Mouse (Mus musculus) B cell, adult 2 months (primary cell): ENCODE measurements around the gene Gm10964.

Experiments
- DNase-seq, 2 experiments: peaks; one replicate each; pipeline ENCODE4 v3.0.0; 2022

Gm10964 gene

DNA sequence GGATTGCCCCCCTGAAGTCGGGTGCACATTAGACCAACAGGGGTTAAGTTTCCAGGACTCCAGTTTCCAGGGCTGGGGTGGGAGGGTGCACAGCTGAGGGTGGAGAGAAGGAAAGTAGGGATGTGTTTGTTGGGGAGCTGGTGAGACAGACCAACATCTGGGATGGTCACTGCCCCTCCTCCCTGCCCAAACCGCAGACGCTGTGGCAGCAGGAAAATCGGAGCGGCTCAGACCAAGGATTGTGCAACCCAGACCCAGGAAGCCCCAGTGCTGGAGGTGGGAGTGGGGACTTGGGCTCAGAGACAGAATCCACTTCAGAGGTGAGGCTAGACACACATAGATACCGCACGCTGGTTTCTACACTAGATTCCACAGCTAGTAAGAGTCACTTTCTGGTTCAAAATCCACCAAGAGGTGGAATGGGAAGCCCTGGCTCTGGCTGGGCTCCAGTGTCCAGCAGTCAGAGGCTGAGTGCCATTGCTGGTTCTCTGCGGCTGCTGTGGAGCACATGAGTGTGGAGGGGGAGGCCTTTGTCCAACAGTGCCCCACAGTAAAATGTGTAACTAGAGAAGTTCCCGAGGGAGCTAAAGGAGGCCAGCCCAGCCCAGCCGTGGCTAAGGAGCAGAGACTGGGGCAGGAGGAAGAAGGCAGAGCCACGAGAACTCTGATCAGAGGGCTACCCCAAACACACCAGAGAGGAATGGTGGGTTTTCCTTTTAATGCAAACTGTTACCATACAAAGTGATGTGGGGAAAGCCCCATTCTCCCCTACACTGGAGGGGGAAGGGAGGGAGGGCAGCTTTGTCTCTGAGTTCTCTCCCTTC lies 4.3 kb upstream of the Gm10964 start:
- no peak for DNase-seq

DNA sequence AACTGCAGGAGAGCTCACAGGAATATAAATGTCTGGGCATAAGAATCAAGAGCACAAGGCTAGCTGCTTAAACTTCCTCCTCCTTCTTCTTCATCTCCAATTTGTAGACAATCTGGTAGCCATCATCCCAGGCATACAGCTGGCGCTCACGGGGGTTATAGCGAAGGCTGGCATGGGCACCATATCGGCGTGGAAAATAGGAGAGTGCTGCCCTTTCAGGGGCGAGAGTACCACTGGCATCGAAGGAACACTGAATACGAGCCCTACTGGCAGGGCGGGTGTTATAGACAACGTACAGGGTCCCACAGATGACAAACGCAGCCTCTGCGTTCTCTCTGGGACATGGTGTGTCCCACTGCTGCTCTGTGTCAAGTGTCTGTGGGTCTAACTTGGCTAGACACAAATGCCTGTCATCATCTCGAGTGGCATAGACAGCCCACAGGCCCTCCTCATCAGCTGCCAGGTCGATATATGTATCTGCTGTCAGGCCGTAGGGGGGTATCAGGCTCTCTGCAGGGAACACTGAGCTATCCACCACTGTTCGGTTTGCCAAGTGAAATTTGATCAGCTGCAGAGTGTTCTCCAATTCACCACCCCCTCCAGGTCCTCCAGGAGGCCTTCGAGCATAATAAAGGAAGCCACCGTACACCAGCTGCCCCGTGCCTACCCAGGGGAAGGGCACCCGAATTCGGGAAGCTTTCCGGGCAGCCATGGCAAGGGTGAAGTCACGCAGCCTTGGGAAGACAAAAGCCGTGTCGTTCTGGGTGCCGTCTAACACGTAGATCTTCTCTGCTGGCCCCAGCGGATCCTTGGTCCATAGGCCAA lies 3.2 kb upstream of the Gm10964 start:
- no peak for DNase-seq

DNA sequence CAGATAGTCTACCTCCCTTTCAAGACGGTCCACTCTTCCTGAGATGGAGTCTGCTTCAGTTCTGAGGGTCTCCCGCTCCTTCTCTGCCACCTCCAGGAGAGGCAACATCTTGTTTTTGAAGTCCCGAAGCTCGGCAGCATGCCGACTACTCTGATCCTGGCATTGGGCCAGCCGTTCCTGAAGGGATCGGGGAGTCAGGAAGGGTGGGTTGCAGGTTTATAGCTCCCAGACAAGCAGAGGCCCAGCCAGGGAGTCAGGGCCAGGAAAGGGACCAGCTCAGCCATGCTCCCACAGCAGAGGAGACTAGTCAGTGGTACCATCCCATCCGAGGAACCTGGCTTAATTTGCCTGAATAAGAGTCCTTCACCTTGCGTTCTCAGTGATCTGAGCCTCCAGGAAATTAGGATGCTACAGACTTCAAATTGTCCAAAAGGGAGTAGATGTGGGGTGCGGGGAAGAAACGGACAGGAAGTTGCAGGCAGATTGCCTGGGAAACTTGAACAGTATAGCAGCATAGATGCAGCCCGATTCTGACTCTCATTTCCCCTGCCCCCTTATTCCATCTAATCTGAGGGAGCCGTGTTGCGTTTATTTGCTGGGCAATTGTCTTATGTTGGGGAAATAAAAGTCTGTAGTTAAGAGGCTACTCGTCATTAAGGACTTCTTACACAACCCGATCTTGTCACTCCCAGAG lies 2.0 kb upstream of the Gm10964 start:
- DNase-seq, result no peak

DNA sequence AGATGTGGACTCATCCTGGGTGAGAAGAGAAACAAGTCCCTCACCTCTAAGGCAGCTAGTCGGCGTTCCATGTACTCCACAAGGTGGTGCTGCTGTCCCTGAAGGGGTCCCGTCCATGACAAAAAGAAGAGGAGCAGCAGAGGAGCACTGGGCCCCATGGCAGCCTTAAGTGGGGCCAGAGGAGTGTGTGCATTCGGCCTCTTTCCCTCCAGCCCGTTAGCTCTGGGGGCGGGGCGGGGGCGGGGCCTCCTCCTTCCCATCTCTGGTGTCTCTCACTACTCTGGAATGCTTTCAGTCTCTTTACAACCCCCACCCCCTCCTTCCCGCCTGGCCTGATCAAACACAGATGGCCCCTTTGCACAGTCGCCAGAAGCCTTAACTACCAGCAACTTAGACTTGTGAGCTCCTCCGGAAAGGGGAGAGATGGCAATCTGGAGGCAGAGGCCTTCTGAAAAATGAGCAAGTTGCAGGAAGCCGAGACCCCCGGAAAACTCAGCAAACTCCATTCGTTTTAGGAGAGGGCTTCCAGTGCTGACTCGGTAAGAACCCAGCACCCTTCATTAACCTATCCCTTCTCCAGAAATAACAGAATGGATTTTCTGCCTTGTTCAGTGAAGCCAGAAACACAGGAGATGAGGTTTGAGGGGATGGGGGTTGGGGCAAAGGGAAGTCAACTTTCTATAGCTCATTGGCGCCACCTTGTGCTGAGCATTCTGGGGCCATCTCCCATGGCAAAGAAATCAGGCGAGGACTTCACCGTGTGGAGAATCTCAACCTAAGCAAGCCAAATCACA lies 1.2 kb upstream of the Gm10964 start, which contains the start of gene Olfml3:
Olfml3 (minus strand) TSS at position 224 of the 794 bp plus-strand sequence.
- peak; percentile 85 to 87 for DNase-seq

DNA sequence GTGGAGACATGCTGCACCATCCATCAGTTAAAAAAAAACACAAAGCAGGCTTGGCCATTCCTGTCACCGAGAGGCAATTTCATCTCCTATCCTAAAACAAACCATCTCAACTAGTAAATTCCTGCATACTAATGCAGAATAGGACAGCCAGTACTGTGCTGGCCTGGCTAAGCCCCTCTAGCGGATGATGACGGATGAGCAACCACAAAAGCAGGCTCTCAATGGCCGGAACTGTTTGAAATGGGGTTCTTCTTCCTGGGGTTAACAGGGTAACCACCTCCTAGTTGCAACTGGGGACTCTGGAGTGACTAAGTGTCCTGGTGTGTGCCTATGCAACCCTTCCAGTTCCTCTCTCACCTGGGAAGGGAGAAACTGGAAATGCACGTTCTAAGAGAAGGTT lies 1.2 kb downstream of the Gm10964 start:
- no peak for DNase-seq

DNA sequence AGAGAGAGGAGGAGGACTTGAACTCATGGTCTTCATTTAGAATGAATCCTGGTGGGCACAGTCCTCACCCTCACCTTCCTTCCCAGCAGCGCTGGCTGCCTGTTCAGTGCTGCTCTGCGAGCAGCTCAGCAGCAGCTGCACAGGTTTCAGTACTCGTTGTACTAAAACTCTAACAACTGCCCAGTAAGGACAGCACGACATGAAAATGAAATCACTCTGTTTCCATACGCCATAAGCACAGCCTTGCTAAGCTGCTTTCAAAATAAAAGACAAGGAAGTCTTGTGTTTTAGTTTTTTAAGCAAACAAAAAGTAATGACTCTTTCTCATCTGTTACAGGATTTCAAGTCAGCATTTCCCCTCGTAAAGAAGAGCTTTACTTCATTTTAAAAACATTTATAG lies 4.0 kb downstream of the Gm10964 start:
- no peak for DNase-seq

DNA sequence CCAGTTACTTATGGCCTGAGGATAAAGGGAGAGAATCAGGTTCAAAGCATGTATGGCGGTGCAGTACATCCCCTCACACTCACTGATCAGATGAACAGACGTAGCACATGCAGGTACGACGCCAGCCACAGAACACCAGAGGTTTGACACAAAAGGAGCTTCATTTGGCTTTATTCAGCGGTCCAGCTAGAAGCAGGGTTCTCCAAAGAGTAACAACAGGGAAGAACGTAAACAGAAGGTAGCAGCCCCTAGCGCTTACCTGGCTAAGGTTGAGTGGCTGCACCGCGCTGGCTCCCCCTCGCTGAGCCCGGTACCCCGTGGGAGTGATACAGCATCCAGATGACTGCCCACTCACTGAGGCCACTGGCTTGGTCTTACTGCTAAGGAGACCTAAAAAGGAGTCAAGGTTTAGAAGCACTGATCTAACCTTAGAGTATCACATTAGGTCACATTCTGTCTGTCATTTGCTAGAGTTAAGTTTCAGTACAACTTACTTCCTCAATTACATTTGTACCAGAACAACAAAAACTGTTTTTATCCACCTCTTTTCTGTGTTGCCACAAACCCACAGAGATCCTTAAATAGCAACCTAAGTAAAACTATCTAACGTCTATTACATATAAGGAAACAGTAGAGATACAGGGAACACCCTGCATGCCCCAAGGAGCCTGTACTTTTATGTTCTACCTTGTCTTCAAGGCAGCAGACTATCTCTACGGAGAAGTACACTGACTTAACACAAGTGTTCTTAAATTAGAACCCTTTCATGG lies 6.0 kb downstream of the Gm10964 start:
- peak; percentile 56 to 60 for DNase-seq

DNA sequence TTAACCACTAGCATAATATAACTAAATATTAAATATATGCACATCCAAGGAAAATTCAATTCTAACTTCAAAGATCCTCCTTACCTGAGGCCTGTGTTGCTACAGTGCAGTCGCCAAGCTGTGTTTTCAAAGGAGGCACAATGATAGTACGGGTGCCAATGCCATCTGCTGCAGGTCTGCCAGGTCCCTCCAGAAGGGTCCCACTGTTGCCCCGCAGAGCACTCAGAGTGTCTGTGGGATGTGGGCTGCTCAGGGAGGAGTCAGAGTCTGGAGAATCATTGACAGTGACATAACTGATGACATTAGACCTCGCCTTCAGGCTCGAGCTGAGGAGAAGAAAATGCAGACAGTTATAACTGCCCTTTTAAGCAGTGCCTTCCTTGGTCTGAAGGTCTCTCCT lies 7.5 kb downstream of the Gm10964 start:
- no peak for DNase-seq

DNA sequence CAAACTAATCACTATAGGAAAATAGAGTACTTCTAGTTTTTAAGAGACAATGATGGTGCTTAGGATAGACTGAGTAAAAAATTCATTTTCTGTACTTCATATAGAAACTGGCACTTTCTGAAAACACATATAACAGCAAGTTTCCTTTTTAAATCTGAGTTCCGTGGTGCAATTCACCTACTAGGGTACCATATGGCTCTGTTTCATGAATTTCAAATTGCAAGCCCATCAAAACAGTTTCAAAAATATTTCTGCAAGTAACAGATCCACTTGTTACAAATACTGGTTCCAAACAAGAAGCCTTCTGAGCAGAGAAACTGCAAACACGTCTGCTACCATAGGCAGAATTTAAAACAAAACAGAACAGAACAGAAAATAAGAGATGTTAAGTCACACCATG lies 12.4 kb downstream of the Gm10964 start:
- DNase-seq, result no peak

DNA sequence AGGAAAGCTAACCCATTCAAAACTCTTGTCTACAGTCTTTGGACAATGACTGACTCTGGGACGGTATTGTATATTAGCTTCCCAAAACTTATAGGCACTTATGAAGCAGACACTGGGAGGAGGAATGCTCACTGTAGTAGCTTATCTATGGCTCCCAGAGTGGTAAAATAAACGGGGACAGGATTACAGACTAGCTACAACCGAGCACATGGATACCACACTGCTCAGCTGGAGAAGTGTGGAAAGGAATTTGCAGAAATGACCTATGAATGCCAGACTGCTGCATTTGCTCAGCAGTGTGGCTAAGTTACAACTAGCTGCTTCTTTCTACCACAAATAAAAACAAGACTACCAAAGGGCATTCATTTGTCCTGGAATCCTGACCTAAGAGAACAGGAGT lies 16.2 kb downstream of the Gm10964 start:
- no peak for DNase-seq

DNA sequence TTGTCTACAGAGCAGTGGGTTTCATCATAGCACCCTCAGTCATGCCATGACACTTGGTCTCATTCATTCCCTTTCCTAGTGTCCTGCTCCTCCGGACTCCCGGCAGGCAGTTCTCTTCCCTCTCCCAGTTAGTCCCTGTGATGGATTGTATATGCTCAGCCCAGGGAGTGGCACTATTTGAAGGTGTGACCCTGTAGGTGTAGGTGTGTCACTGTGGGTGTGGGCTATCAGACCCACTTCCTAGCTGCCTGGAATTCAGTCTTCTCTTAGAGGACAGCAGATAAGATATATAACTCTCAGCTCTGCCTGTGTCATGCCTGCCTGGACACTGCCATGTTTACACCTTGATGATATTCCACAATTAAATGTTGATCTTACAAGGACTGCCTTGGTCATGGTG lies 17.8 kb downstream of the Gm10964 start:
- no peak for DNase-seq

DNA sequence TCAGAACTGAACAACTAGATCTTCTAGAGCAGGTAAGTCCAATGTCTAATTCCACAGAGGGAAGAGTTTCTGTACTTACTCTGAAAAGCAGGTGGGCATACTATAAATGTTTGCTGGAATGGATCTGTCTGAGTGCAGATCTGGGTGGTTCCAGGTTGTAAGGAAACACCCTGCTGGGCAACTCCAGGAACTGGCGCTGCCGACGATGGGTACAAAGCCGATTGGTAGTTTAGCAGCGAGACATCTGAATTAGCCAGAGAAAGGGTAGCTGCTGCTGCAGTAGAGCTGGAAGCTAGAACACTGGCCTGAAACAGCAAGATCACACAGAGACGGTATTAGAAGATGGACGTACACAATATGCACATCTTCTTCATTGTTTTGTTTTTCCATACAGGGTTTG lies 19.3 kb downstream of the Gm10964 start:
- DNase-seq, result no peak

DNA sequence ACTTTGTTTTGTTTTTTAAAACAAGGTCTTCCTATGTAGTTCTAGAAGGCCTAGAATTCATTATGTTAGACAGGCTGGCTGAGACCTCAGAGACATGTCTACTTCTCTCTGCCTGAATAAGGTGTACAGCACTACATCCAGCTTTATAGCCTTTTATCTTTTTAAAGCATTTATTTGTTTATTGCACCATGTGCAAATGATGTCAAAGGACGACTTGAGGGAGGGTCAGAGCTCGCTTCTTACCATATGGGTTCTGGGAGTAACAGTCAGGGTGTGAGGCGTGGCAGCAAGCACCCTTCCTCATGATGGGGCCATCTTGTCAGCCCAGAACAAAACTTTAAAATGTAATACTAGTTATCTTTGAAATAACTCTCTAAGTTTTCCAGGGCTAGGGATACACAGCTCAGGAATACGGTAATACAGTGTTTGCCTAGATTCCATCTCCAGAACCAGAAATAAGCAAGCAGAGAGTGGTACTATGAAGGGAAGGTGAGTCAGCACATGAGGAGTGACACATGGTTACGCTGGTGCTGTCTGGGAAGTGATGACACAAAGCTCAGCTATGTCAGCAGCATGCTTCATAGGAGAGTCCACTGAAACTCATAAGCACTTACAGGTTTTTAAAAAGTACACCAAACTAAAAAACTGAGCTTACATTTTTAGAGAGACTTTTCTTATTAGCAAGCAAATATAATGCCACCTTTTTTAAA lies 20.2 kb downstream of the Gm10964 start:
- DNase-seq, result no peak

DNA sequence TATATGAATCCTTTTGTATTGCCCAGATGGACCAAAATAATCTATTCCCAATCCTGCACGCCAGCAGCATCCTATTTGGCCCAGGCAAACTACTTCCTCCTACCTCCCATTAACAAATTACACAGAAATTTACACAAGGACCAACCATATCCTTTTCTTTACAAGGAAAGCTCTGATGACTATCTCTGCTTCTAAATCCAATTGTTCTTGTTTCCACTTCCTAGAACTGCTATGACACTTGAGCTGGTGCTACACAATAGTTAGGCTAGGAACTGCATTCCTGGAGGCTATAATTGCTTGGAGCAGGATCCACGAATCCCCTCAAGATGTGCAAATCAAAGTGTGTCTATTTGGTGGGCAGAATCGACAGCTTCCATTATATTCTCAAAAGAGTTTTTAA lies 27.6 kb downstream of the Gm10964 start:
- no peak for DNase-seq

DNA sequence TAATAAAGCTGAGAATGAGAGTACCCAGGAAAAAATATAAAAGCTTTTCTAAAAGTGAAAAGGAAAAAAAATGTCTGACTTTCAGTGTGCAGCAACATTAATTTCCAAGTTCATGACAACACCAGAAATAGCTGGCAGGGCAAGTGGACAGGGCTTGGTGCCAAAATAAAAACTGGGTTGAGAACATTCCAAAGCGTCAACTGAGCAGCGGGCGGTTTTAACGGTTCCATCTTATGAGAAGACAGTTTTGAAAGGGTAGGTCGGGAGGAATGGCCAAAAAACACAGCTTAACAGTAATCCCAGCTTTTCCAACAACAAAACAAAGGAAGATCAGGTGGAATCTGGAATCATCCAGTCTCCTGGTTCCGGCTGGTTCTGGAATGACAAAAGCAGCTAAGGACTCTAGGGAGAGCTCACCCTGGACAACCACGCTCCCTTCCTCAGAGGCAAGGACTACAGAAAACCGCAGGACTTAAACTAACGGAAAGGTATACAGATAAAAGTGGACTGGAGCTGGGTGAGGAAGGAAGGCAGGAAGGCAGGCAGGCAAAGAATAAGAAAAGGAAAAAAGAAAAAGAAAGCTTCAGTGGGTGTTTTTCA lies 32.5 kb downstream of the Gm10964 start:
- no peak for DNase-seq

DNA sequence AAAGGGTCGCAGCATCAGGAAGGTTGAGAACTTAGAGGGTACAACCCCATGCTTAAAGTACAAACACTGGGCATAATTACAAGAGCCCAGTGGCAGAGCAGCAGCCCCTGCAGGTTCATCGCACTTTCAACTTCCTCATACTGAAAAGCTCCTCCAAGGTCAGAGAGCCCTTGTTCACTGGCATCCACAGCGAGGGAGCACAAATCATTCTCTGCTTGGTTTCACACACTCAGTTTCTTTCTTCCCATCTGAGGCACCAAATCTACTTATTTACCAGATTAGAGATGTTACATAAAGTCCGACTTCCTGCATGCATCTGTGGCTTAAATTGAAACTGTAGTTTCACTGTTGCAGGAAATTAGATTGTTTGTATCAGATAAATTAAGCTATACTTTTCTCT lies 33.7 kb downstream of the Gm10964 start:
- DNase-seq, result peak; percentile 59 to 66

DNA sequence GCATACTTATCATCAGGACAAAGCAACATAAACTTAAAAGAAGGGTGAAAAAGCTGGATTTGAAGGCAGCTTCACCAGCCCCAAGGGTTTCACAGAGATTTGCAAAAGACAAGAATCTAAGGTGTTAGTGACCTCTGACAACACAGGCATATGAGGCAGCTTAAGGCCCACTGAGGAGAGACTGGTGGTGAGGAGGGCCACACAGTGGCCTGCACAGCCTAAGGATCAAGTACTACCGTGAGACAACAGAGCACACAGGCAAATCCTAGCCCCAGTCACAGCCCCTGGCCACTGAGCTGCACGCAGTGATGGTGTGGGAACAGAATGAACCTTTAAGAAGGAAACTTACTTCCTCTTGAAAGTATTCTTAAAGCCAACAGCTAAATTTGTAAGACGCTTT lies 34.3 kb downstream of the Gm10964 start:
- peak; percentile 50 to 55 for DNase-seq

DNA sequence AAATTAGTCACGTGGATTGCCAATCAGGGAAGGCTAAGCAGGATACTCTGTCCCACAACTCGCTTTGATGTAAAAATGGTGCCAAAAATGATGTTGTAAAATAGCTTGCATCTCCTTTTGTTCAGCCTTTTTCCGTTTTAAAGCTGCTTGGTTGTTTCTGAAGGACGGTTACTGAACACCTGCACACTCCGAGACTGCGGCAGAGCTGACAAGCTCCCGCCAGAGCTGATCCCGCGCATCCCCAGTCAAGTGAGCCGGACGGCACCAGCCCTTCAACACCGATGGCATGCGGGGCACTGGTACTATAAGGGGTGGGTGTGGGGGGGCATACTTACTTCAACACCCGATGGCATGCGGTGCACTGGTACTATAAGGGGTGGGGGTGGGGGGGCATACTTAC lies 34.8 kb downstream of the Gm10964 start:
- DNase-seq, result no peak

DNA sequence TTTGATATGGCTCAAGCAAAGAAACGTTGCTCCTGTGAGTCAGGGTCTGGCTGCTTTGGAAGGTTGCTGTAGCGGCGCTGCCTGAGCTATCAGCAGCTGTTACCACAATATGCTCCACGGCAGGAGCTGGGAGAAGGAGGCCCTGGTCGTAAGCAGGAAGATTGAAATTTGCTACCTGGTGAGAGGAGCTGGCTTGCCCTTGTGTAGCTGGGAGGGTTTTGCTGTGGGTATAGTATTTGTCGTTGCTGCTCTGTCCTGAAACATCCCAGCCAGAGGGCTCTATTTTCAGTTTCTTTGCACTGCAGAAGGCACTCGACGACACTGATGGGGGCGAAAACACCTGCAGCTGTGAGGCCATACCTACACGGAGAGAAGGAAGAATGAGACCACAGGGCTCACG lies 38.8 kb downstream of the Gm10964 start:
- no peak for DNase-seq

DNA sequence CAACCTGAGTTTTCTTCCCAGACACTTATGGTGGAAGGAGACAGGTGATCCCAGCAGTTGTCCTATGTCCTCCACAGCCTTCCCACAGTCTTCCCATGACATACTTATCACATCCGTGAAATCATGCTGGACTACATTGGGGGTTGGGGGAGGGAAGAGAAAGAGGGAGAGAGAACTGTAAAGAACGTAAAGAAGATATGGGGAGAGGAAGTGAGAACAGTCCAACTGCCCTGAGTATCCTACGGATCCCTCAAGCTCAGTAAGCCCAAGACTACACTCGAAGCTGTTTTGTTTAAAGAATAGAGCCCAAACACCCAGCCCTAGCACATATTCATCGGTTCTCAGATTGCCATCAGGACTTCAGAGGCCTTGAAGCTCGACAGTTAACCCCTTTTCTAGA lies 39.5 kb downstream of the Gm10964 start:
- DNase-seq, result no peak

DNA sequence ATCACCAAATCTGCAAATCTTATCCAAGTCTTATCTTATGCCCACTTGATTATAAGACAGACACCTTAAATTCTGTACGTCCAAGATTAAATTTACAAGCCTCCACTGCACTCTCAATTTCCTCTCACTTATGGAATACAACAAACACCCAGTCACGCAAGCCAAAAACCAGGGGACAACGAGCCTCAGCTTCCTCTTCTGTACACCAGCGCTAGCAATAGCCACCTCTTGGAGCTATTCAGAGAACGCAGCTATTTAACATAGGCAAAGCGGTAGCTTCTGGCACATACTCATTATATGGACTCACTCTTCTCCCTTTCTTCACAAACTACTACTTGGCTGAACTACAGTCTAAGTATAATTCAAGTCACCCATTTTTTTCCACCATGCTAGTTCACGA lies 40.0 kb downstream of the Gm10964 start:
- DNase-seq, result peak in 1 of 2 experiments; percentile 40
